Mouse (Mus musculus): ENCODE data around the gene Mycbpap.

DNA sequence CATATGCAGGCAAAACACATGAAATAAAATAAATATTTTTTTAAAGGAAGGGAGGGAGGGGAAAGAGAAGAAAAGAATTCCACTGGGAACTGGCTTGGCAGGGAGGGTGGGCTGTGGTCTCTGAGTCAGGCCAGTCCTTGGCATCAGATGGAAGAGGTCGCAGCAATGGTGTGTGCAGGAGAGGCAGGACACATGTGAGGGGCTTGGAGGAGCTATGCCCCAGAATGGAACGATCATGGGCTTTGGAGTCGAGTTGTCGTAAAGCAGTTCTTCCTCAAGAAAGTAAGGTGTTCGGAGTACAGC lies 28.9 kb upstream of the Mycbpap start:
- no peak for TF ChIP-seq CTCF (IDR thresholded peaks at IDR 0.05; ENCODE audit: low read depth)
- no peak for TF ChIP-seq EP300 (IDR thresholded peaks at IDR 0.05; ENCODE audit: low read depth)

All from liver, postnatal 0 days (tissue).